Mouse (Mus musculus) CH12.LX (cell line): Measurements from ENCODE around the gene Hsp90ab1. TPM values are rescaled to one million over a fixed set of nuclear protein-coding genes. Genes with fewer than 3 reads are reported as not detected.

Experiments
- DNase-seq: peaks from one replicate; pipeline ENCODE4 v3.0.0-alpha.2; 2013; ENCODE audit errors: extremely low read depth
- H3K27ac ChIP-seq: 2 replicates; pipeline ENCODE4 v1.5.1; 2012; ENCODE audit warnings: low read depth, mild to moderate bottlenecking, control low read depth, moderate library complexity; ENCODE audit not compliant: insufficient read depth
- H3K27me3 ChIP-seq: replicated peaks from 2 replicates; pipeline ENCODE3; 2012; ENCODE audit warnings: inconsistent platforms
- H3K36me3 ChIP-seq, 2 experiments: replicated peaks in 1 of 2; 2 replicates each; pipeline versions ENCODE3 to v1.6.1; 2012; ENCODE audit warnings: inconsistent platforms in 1 of 2, low read length in 1 of 2, mild to moderate bottlenecking in 1 of 2, mixed read lengths in 1 of 2, moderate library complexity in 1 of 2; ENCODE audit not compliant: control insufficient read depth in 1 of 2, insufficient read depth in 1 of 2
- H3K4me1 ChIP-seq, 2 experiments: 2 replicates each; pipeline ENCODE4 v1.6.1; 2012; ENCODE audit warnings: inconsistent platforms in 1 of 2, moderate library complexity in 1 of 2; ENCODE audit not compliant: insufficient read depth in 2 of 2, control insufficient read depth in 1 of 2
- H3K4me2 ChIP-seq: 2 replicates; pipeline ENCODE4 v1.6.1; 2012; ENCODE audit warnings: low read depth, mild to moderate bottlenecking, control low read depth; ENCODE audit not compliant: poor library complexity, insufficient read depth, severe bottlenecking
- H3K4me3 ChIP-seq, 3 experiments: fragments of 150-350 bp in 1 of 3; sonication (generic) in 1 of 3; replicated peaks in 1 of 3; 2 replicates each; pipeline versions ENCODE3 to v1.5.1; 2011 to 2012; ENCODE audit warnings: low read depth in 2 of 3, low read length in 2 of 3, mild to moderate bottlenecking in 2 of 3, moderate library complexity in 2 of 3, control low read depth in 1 of 3, improper control_type of control experiment in 1 of 3, inconsistent platforms in 1 of 3, mixed read lengths in 1 of 3; ENCODE audit not compliant: poor library complexity in 1 of 3
- H3K79me2 ChIP-seq: replicated peaks from 2 replicates; pipeline ENCODE4 v1.6.1; 2012; ENCODE audit warnings: mild to moderate bottlenecking, moderate library complexity; ENCODE audit not compliant: control insufficient read depth, poor library complexity, insufficient read depth, severe bottlenecking; ENCODE audit errors: extremely low read depth
- H3K9ac ChIP-seq: 2 replicates; pipeline ENCODE4 v1.6.1; 2012; ENCODE audit warnings: low read depth, mild to moderate bottlenecking, control low read depth, moderate library complexity; ENCODE audit not compliant: insufficient read depth
- H3K9me3 ChIP-seq: replicated peaks from 2 replicates; pipeline ENCODE3; 2012; ENCODE audit warnings: low read length, inconsistent platforms, mixed read lengths
- CHD1 ChIP-seq: IDR thresholded peaks from 2 replicates; pipeline ENCODE4 v1.6.1; 2012; ENCODE audit warnings: low read depth, low read length, improper control_type of control experiment, inconsistent platforms
- CHD2 ChIP-seq: IDR thresholded peaks from 2 replicates; pipeline ENCODE4 v1.6.1; 2011; ENCODE audit warnings: low read length, improper control_type of control experiment
- ELF1 ChIP-seq: IDR thresholded peaks from 2 replicates; pipeline ENCODE4 v1.6.1; 2014; ENCODE audit warnings: low read depth, mild to moderate bottlenecking, inconsistent platforms, low read length, improper control_type of control experiment
- EP300 ChIP-seq: IDR thresholded peaks from 2 replicates; pipeline ENCODE4 v1.6.1; 2011; ENCODE audit warnings: low read length, improper control_type of control experiment
- GABPA ChIP-seq: IDR thresholded peaks from 2 replicates; pipeline ENCODE4 v1.6.1; 2012; ENCODE audit warnings: low read depth, low read length, improper control_type of control experiment, inconsistent platforms; ENCODE audit not compliant: insufficient replicate concordance
- KAT2A ChIP-seq: IDR thresholded peaks from 2 replicates; pipeline ENCODE4 v1.6.1; 2012; ENCODE audit warnings: low read length, improper control_type of control experiment, inconsistent platforms; ENCODE audit not compliant: insufficient replicate concordance
- MAFK ChIP-seq: IDR thresholded peaks from 2 replicates; pipeline ENCODE4 v1.6.1; 2011; ENCODE audit warnings: low read length, improper control_type of control experiment; ENCODE audit not compliant: insufficient replicate concordance
- MAX ChIP-seq: IDR thresholded peaks from 2 replicates; pipeline ENCODE4 v1.6.1; 2011; ENCODE audit warnings: low read length, improper control_type of control experiment
- MAZ ChIP-seq: IDR thresholded peaks from 2 replicates; pipeline ENCODE4 v1.6.1; 2012; ENCODE audit warnings: low read depth, mild to moderate bottlenecking, inconsistent platforms, low read length, improper control_type of control experiment, moderate library complexity
- MXI1 ChIP-seq: IDR thresholded peaks from 2 replicates; pipeline ENCODE4 v1.6.1; 2011; ENCODE audit warnings: mild to moderate bottlenecking, low read depth, low read length, improper control_type of control experiment
- MYC ChIP-seq: IDR thresholded peaks from 2 replicates; pipeline ENCODE4 v1.6.1; 2011; ENCODE audit warnings: low read depth, mild to moderate bottlenecking, improper control_type of control experiment, low read length
- NELFE ChIP-seq: IDR thresholded peaks from 2 replicates; pipeline ENCODE4 v1.6.1; 2011; ENCODE audit warnings: low read depth, low read length, improper control_type of control experiment
- NRF1 ChIP-seq: IDR thresholded peaks from 2 replicates; pipeline ENCODE4 v1.6.1; 2014; ENCODE audit warnings: low read depth, mild to moderate bottlenecking, inconsistent platforms, low read length, improper control_type of control experiment, moderate library complexity
- PAX5 ChIP-seq: IDR thresholded peaks from 2 replicates; pipeline ENCODE4 v1.6.1; 2012; ENCODE audit warnings: low read length, inconsistent platforms, mixed read lengths
- POLR2A ChIP-seq: IDR thresholded peaks from 2 replicates; pipeline ENCODE4 v1.6.1; 2011; ENCODE audit warnings: low read depth, mild to moderate bottlenecking, improper control_type of control experiment, low read length
- POLR2AphosphoS2 ChIP-seq: IDR thresholded peaks from 2 replicates; pipeline ENCODE4 v1.6.1; 2011; ENCODE audit warnings: low read depth, low read length, improper control_type of control experiment
- RAD21 ChIP-seq: IDR thresholded peaks from 2 replicates; pipeline ENCODE4 v1.6.1; 2011; ENCODE audit warnings: low read depth, mild to moderate bottlenecking, low read length, improper control_type of control experiment, moderate library complexity
- RCOR1 ChIP-seq: conservative IDR thresholded peaks from 2 replicates; pipeline ENCODE4 v1.6.1; 2012; ENCODE audit warnings: low read depth, mild to moderate bottlenecking, inconsistent platforms, low read length, improper control_type of control experiment
- SIN3A ChIP-seq: IDR thresholded peaks from 2 replicates; pipeline ENCODE4 v1.6.1; 2012; ENCODE audit warnings: low read length, improper control_type of control experiment, inconsistent platforms
- TBP ChIP-seq: conservative IDR thresholded peaks from 2 replicates; pipeline ENCODE4 v1.6.1; 2011; ENCODE audit warnings: low read depth, low read length, improper control_type of control experiment
- ZKSCAN1 ChIP-seq: IDR thresholded peaks from 2 replicates; pipeline ENCODE4 v1.6.1; 2012; ENCODE audit warnings: low read depth, inconsistent platforms, low read length, improper control_type of control experiment, borderline replicate concordance
- ZMIZ1 ChIP-seq: IDR thresholded peaks from 2 replicates; pipeline ENCODE4 v1.6.1; 2012; ENCODE audit warnings: low read depth, mild to moderate bottlenecking, inconsistent platforms, low read length, improper control_type of control experiment
- dilution Hi-C: fragments of 300-500 bp; cut with MboI; formaldehyde crosslinking; loops from 2 replicates; pipeline ENCODE4 v1.14.3; 2020; ENCODE audit warnings: low sequenced_read_pairs; ENCODE audit not compliant: extremely low pct_unique_long_range_greater_than_20kb, extremely low pct_ligation_motif_present
- in situ Hi-C: fragments of 300-500 bp; cut with MboI; formaldehyde crosslinking; loops from 3 replicates; pipeline ENCODE4 v1.14.3; 2019; ENCODE audit warnings: low sequenced_read_pairs, low pct_ligation_motif_present, low pct_unique_long_range_greater_than_20kb, mixed read lengths
- polyA plus RNA-seq: library from polyadenylated mRNA; unstranded; fragments of >175 nt; gene quantifications from 2 replicates; pipeline ENCODE4 v1.2.1, GENCODE M21; 2012; ENCODE audit warnings: low read depth; ENCODE audit not compliant: insufficient read length
- total RNA-seq, 2 experiments: library from RNA; depleted of rRNA; stranded (reverse); fragments of 300-350 nt in 1 of 2; fragments of >200 nt in 1 of 2; gene quantifications; 2 replicates each; pipeline ENCODE4 v1.2.3; 2012 to 2014

Gene Hsp90ab1
- total and polyA plus RNA-seq, 3 experiments = 790 to 4,858 (median 1,180) TPM

DNA sequence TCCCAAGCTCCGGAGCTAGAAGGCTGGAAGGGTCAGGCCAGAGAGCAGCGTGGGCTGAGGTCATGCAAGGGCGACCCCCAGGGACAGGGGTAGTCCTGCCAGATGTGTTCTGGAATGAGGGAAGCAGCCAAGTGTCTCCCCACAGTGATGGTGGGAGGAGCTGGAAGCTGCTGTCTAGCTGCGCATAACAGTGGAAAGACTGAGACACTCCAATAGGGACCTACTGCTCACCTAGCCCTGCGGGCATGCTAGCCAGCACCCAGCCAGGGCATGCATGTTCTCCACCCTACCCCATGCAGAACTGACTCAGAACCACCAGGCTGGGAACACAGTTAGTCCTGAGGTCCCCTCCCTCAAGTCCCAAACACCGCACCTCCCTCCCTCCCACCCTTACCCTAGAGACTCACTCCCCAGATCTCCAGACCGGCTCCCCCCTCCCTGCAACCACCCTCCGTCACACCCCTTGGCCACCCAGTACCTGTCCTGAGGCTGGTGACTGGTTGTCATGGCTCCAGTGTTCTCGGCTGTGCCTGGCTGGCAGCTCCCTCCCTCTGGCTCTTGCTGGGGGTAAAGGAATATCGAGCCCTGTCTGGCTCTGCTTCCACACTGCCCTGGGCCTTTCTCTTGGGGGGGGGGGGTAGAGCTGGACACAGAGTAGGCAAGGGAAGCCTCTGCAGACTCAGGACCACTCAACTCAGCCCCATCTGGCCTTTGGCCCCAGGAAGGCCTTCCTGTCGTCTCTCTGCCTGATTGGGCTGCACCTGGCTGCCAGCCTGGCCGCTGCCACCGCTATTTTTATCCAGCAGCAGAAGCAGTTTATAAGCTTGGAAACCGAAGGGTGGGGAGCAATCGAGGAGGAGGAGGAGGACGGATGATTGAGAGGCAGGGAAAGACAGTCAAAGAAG is 18.9 kb upstream of the Hsp90ab1 start:
- 0 out of 2 replicates have a peak, but pooled peaks cover 3% of the 10 kb centered on the region for H3K79me2 ChIP-seq
- H3K9me3 ChIP-seq = peaks cover 3% of the 10 kb centered on the region
- H3K4me3 ChIP-seq = no peak overlapping the region
- peaks cover 19 to 51% of the 10 kb centered on the region in 2 experiments for H3K4me1 ChIP-seq
- H3K9ac ChIP-seq = no peak overlapping the region
- TF ChIP-seq POLR2AphosphoS2 (no peak), ZMIZ1 (no peak), GABPA (no peak), RCOR1 (no peak), ZKSCAN1 (no peak), CHD1 (no peak), MAX (no peak), TBP (no peak), KAT2A (no peak), POLR2A (no peak), NELFE (no peak)
- H3K27ac ChIP-seq = no peak overlapping the region
- H3K4me2 ChIP-seq = no peak overlapping the region
- in situ Hi-C loops (no loop called here), dilution Hi-C loops (no loop called here)
- DNase-seq = no peak
- H3K36me3 ChIP-seq = peaks cover 20 to 47% of the 10 kb centered on the region in 2 experiments
- no peaks in the 10 kb centered on the region for H3K27me3 ChIP-seq

DNA sequence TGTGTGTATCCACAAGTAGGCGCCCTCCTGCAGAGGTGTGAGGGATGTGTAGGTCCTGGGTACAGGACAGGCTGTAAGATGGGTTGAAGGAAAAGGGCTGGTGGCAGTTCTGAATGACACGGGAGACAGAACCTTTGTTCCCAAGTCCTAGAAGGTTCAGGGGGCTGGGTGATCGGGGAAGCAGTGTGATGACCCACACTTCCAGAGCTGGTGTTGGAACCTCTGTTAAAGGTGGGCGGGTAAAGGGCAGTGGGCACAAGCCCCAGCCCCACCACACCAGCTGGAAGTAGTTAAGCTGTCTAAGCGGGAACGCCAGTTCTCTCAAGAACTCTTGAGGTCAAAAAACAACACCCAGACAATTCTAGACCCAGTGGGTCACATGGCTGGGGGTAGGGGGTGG is 17.3 kb upstream of the Hsp90ab1 start:
- H3K27me3 ChIP-seq = no peaks in the 10 kb centered on the region
- H3K4me2 ChIP-seq = no peak overlapping the region
- in situ Hi-C loops = no loop called here

DNA sequence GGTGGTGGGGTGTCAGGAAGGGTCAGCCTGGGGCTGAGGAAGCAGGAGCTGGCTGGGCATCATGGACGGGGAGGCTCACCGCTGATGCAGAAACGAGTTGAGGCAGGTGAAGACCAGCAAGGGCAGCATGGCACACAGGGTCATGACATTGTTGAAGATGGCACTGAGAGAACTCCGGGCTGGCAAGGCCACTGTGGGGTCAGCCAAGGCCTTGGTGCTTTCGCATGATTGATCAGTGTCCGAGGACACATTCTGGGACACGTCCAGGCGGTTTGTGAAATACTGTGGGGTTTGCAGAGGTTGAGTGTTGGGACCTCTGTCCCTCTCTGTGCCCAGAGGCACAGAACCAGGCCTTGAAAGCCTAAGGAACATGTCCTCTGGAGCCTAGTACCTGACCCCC is 16.8 kb upstream of the Hsp90ab1 start:
- no peak for TF ChIP-seq ELF1
- TF ChIP-seq CHD2 = no peak
- TF ChIP-seq EP300 = no peak
- no peak for TF ChIP-seq POLR2A
- TF ChIP-seq ZMIZ1 = no peak
- TF ChIP-seq SIN3A = no peak
- TF ChIP-seq MXI1 = no peak
- no peak for TF ChIP-seq RCOR1
- TF ChIP-seq TBP = no peak
- no peak for TF ChIP-seq MYC
- no peak for TF ChIP-seq MAZ
- TF ChIP-seq NELFE = no peak
- no peak for TF ChIP-seq MAFK
- no peak for TF ChIP-seq PAX5
- no peak for TF ChIP-seq ZKSCAN1
- no peak for TF ChIP-seq NRF1
- no peak for TF ChIP-seq RAD21
- H3K36me3 ChIP-seq = peaks cover 30 to 68% of the 10 kb centered on the region in 2 experiments

More for the DNA sequence above, 17.3 kb upstream of the Hsp90ab1 start:
- Histone ChIP-seq H3K9ac (no peak overlapping the region), H3K36me3 (peaks cover 27 to 62% of the 10 kb centered on the region in 2 experiments), H3K4me1 (peaks cover 13 to 37% of the 10 kb centered on the region in 2 experiments), H3K9me3 (peaks cover 10% of the 10 kb centered on the region), H3K27ac (no peak overlapping the region), H3K4me3 (no peak overlapping the region), H3K79me2 (0 out of 2 replicates have a peak, but pooled peaks cover 3% of the 10 kb centered on the region)
- dilution Hi-C loops = no loop called here
- no peak for DNase-seq
- no peak for TF ChIP-seq GABPA

More for the DNA sequence above, 16.8 kb upstream of the Hsp90ab1 start:
- no peak overlapping the region for H3K4me3 ChIP-seq
- dilution Hi-C loops (no loop called here), in situ Hi-C loops (loop anchor here (5.0 kb wide), 2 partner anchors 37 to 127 kb away; no protein-coding TSS in a partner anchor)
- peaks cover 13 to 42% of the 10 kb centered on the region in 2 experiments for H3K4me1 ChIP-seq
- H3K9ac ChIP-seq = no peak overlapping the region
- H3K79me2 ChIP-seq = 0 out of 2 replicates have a peak, but pooled peaks cover 3% of the 10 kb centered on the region
- no peaks in the 10 kb centered on the region for H3K27me3 ChIP-seq
- no peak for DNase-seq
- peaks cover 10% of the 10 kb centered on the region for H3K9me3 ChIP-seq
- no peak overlapping the region for H3K27ac ChIP-seq
- H3K4me2 ChIP-seq = no peak overlapping the region
